Mouse (Mus musculus) heart, postnatal 0 days (tissue): ENCODE measurements around the gene Cdc42bpb.

ENCODE experiments used
- CTCF ChIP-seq: IDR thresholded peaks from 2 replicates; pipeline ENCODE4 v1.5.1; 2016; ENCODE audit warnings: antibody characterized with exemption, control low read depth, low read depth
- EP300 ChIP-seq: IDR thresholded peaks from 2 replicates; pipeline ENCODE4 v1.6.1; 2016; ENCODE audit warnings: antibody characterized with exemption, low read depth

- no peak for TF ChIP-seq CTCF
- TF ChIP-seq EP300, result no peak
Observed at GRCm38 (mm10) chr12:111422852-111423251, 45.3 kb upstream of the Cdc42bpb start.
